Mouse (Mus musculus) forebrain, embryonic 15.5 days (tissue): Measurements from ENCODE around the gene Gm45753. TPM values are rescaled to one million over a fixed set of nuclear protein-coding genes. Genes with fewer than 3 reads are reported as not detected.
A peak's percentile ranks its signal among the peaks of the same experiment; 100 is the strongest.

Experiments used
- ATAC-seq: fragments of 200-750 bp; cut with Nextera tagmentation; replicated peaks from 2 replicates; pipeline ENCODE4 v1.8.0; 2017; ENCODE audit warnings: mild to moderate bottlenecking, moderate TSS enrichment, moderate library complexity
- H3K27ac ChIP-seq: fragments of 300-500 bp; sonication (generic); replicated peaks from 2 replicates; pipeline ENCODE4 v1.5.1; 2015; ENCODE audit warnings: mild to moderate bottlenecking, inconsistent platforms
- H3K27me3 ChIP-seq: fragments of 300-500 bp; sonication (generic); 2 replicates; pipeline ENCODE4 v1.6.1; 2015; ENCODE audit warnings: inconsistent platforms
- H3K36me3 ChIP-seq: fragments of 300-500 bp; sonication (generic); 2 replicates; pipeline ENCODE4 v1.6.1; 2015; ENCODE audit warnings: mild to moderate bottlenecking, inconsistent platforms
- H3K4me1 ChIP-seq: fragments of 300-500 bp; sonication (generic); 2 replicates; pipeline ENCODE4 v1.6.1; 2015; ENCODE audit warnings: inconsistent platforms
- H3K4me2 ChIP-seq: fragments of 300-500 bp; sonication (generic); replicated peaks from 2 replicates; pipeline ENCODE4 v1.6.1; 2015; ENCODE audit warnings: mild to moderate bottlenecking, inconsistent platforms
- H3K4me3 ChIP-seq: fragments of 300-500 bp; sonication (generic); 2 replicates; pipeline ENCODE4 v1.5.1; 2015; ENCODE audit warnings: mild to moderate bottlenecking, inconsistent platforms
- H3K9ac ChIP-seq: fragments of 300-500 bp; sonication (generic); replicated peaks from 2 replicates; pipeline ENCODE4 v1.6.1; 2015; ENCODE audit warnings: mild to moderate bottlenecking, inconsistent platforms
- H3K9me3 ChIP-seq: fragments of 300-500 bp; sonication (generic); 2 replicates; pipeline ENCODE4 v1.6.1; 2016; ENCODE audit warnings: inconsistent platforms
- WGBS: fragments of 180-500 bp; shearing (Covaris S2); methylation state at CpG from one replicate; pipeline ENCODE4 v1.1.7; 2015; ENCODE audit warnings: mixed read lengths; 5-methylcytosine and 5-hydroxymethylcytosine counted together
- polyA plus RNA-seq: library from polyadenylated mRNA; unstranded; fragments of >200 nt; fragmentation: Nextera tagmentation; extraction: Ambion mirVana; gene quantifications from 2 replicates; pipeline ENCODE4 v1.2.1, GENCODE M21; 2015

Gm45753 gene
- polyA plus RNA-seq, 1 experiment from 2014 or later, result not detected

DNA sequence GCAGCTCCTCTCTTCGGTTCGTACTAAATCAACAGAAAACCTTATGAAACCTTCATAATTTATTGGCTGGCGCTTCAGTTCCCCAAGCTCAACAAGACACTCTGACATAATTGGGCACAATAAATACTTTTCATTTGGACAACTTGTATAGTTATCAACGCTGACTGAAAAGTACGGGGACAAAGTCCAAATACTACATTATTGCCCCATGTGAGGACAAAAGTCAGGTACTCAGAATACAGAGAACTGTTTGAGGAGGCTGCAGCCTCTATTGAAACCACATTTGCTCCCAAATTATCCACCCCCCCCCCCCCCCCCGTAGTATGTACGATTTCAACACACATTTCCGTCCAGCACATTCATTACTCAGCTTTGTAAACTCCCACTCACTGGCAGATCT lies 68.9 kb downstream of the Gm45753 start:
- H3K27ac ChIP-seq, result no peak overlapping the region
- H3K9me3 ChIP-seq, result no peaks in the 10 kb centered on the region
- H3K4me2 ChIP-seq, result no peak overlapping the region
- H3K4me3 ChIP-seq, result no peak overlapping the region
- WGBS, result 86% methylated on average over 8 of the region's 8 CpGs
- H3K4me1 ChIP-seq, result no peaks in the 10 kb centered on the region
- H3K9ac ChIP-seq, result no peak overlapping the region
- H3K36me3 ChIP-seq, result no peaks in the 10 kb centered on the region
- ATAC-seq, result no peak
- H3K27me3 ChIP-seq, result no peaks in the 10 kb centered on the region

DNA sequence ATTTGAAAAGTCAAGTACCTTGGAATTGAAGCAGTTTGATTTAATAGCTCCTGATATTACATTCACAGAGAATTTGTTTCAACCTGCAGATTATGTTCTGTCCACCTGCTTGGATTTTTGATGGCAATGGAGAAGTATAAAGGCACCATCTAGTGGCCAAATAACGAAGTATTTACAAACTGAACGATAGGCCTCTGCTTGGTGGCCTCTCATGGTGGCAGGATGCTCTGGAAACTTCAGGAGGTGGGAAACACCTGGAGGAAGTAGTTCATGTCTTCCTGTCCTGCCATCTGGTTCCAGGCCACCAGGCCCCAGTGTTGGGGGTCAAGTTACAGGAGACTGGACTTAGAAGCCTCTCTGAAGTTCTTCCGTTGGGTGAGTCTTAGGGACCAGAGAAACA lies 70.0 kb downstream of the Gm45753 start:
- Histone ChIP-seq H3K27ac (no peak overlapping the region), H3K4me2 (no peak overlapping the region), H3K4me1 (no peaks in the 10 kb centered on the region), H3K9me3 (no peaks in the 10 kb centered on the region), H3K36me3 (no peaks in the 10 kb centered on the region), H3K4me3 (no peak overlapping the region), H3K9ac (no peak overlapping the region), H3K27me3 (no peaks in the 10 kb centered on the region)
- ATAC-seq, result peak; percentile 31
- 32% methylated on average over 3 of the region's 3 CpGs for WGBS

DNA sequence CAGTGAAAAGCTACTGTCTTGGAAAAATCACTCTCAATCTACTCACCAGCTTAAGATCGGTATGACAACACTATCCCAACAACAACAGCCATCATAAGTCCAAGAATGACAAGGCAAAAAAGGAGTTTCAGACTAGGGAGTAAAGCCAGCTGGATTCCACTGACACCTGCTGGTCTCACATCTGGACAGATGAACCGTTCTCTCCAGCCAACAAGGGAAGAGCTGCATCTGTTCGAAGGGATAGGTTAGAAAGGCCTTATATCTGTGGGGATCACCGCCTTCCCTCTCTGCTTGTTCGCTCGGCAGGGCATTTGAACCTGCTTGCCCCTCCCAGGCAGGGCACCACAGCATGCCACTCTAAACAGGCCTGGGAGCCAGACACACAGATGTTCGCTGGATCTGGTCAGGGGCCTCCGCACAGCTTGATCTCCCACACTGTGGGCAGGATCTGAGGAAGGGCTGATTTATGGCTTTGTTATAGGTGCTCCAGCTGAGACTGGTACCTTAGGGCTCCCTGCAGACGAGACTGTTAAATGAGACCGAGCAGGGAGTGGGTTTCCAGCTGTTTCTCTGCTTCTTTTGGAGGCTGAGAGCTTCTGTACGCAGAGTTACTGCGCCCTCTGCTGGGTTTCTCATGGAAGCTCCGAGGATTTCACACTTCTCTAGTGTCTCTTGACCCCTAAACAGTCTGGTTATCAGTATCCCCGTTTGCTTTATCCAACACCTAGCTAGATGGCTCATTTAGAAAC lies 71.9 kb downstream of the Gm45753 start:
- Histone ChIP-seq H3K9ac (no peak overlapping the region), H3K27ac (no peak overlapping the region), H3K4me2 (peak overlapping the region; percentile 27; the same call in 1 of the 2 replicates), H3K27me3 (no peaks in the 10 kb centered on the region), H3K36me3 (no peaks in the 10 kb centered on the region), H3K4me3 (no peak overlapping the region), H3K9me3 (no peaks in the 10 kb centered on the region), H3K4me1 (no peaks in the 10 kb centered on the region)
- peak; percentile 70 for ATAC-seq
- WGBS, result 24% methylated on average over 14 of the region's 14 CpGs

DNA sequence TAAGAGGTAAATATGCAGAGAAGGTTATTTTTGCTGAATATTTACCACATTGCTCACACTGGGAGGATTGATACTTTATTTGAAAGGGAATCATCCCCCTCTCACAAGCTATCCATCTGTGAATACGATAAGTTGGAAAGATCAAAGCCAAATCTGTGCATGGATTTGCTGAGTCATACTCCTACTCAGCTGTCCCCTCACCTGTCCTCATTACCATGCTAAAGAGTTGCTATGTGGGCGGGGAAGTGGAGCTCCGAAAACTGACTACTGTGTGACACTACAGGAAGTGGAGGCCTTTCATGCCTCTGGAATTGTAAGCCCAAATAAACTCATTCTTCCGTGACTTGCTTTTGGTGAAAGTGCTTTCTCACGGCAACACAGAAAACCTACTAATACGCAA lies 73.0 kb downstream of the Gm45753 start:
- ATAC-seq, result no peak
- H3K27me3 ChIP-seq, result no peaks in the 10 kb centered on the region
- H3K4me1 ChIP-seq, result no peaks in the 10 kb centered on the region
- H3K9ac ChIP-seq, result no peak overlapping the region
- no peak overlapping the region for H3K27ac ChIP-seq
- 82% methylated on average over 6 of the region's 6 CpGs for WGBS
- no peak overlapping the region for H3K4me3 ChIP-seq
- no peak overlapping the region for H3K4me2 ChIP-seq
- H3K9me3 ChIP-seq, result no peaks in the 10 kb centered on the region
- H3K36me3 ChIP-seq, result no peaks in the 10 kb centered on the region

DNA sequence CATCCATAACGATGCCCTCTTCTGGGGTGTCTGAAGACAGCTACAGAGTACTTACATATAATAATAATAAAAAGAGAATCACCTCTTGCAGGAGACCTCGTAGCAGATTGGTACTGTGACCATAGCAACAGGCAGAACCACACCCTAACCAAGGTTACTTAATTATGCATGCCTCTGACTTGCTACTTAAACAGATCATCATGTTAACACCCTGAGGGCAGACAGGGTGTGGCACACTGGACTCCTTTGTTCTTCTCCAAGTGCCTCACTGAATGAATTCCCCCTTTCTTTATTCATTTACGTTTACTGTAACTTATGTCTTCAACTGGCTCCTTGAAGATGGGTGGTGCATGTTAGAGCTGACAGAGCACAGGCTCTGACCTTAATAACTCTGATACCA lies 75.0 kb downstream of the Gm45753 start:
- H3K4me3 ChIP-seq, result no peak overlapping the region
- WGBS, result 64% methylated on average over 3 of the region's 3 CpGs
- H3K9ac ChIP-seq, result no peak overlapping the region
- H3K27me3 ChIP-seq, result no peaks in the 10 kb centered on the region
- H3K4me1 ChIP-seq, result no peaks in the 10 kb centered on the region
- H3K9me3 ChIP-seq, result no peaks in the 10 kb centered on the region
- H3K27ac ChIP-seq, result no peak overlapping the region
- no peaks in the 10 kb centered on the region for H3K36me3 ChIP-seq
- no peak overlapping the region for H3K4me2 ChIP-seq
- ATAC-seq, result no peak

Other genes starting within 250 kb of the Gm45753 start
- 0.15 TPM in 1 of 2 replicates, not detected in the other for gene Mtnr1a, start 239.3 kb downstream of the Gm45753 start, polyA plus RNA-seq
- gene F11, start 46.4 kb downstream of the Gm45753 start, polyA plus RNA-seq, result not detected in 2 replicates
- gene Klkb1, start 13.6 kb downstream of the Gm45753 start, polyA plus RNA-seq, result not detected in 2 replicates
- 0.56 and 0.68 TPM in 2 replicates for gene Cyp4v3, start 24.8 kb upstream of the Gm45753 start, polyA plus RNA-seq
- gene Fam149a, start 73.8 kb upstream of the Gm45753 start, polyA plus RNA-seq, result 4.5 and 5.1 TPM in 2 replicates
- gene Tlr3, start 102.6 kb upstream of the Gm45753 start, polyA plus RNA-seq, result 0.93 and 0.94 TPM in 2 replicates
- gene Sorbs2, start 199.3 kb upstream of the Gm45753 start, polyA plus RNA-seq, result 100 and 106 TPM in 2 replicates